Mouse (Mus musculus) ES-Bruce4 (cell line): ENCODE data around the gene Rpl4.

ENCODE experiments used
- CTCF ChIP-seq: IDR thresholded peaks from one replicate; pipeline ENCODE4 v1.8.1; 2011; ENCODE audit warnings: low read depth, low read length
- EP300 ChIP-seq: IDR thresholded peaks from 2 replicates; pipeline ENCODE4 v1.6.1; 2011; ENCODE audit warnings: low read depth, low read length; ENCODE audit not compliant: insufficient read depth
- POLR2A ChIP-seq: IDR thresholded peaks from one replicate; pipeline ENCODE4 v1.8.1; 2011; ENCODE audit warnings: low read length; ENCODE audit not compliant: insufficient read depth

GRCm38 (mm10) chr9:64184166-64184840, 11.1 kb downstream of the Rpl4 start:
- TF ChIP-seq CTCF (no peak), EP300 (no peak), POLR2A (no peak)
